In genomic region chr3:87563466-87563865, GRCm38 (mm10) we compare ENCODE assay signal across 10 mouse cellular contexts.
"Had no signal": no experiment of that assay in that cellular context is flagged by ENCODE, and none has a peak within 500 bp of the region (broad histone marks: within the 10 kb centered on the region; RNA-seq: fewer than 3 reads in every experiment).

No protein-coding gene starts in this region.

- H3K9ac ChIP-seq: kidney, embryonic 15.5 days; limb, embryonic 15.5 days; liver, embryonic 14.5 days; midbrain, embryonic 12.5 days had no signal

- H3K27me3 ChIP-seq: kidney, embryonic 15.5 days; limb, embryonic 15.5 days; midbrain, embryonic 12.5 days had no signal

- H3K36me3 ChIP-seq: kidney, embryonic 15.5 days; limb, embryonic 15.5 days; midbrain, embryonic 12.5 days had no signal

- H3K9me3 ChIP-seq: kidney, embryonic 15.5 days; limb, embryonic 15.5 days; midbrain, embryonic 12.5 days had no signal

- H3K27ac ChIP-seq: kidney, embryonic 15.5 days; limb, embryonic 15.5 days; liver, embryonic 14.5 days; midbrain, embryonic 12.5 days had no signal

- DNase-seq: kidney, adult 2 months; kidney, postnatal 14 days; layer of hippocampus, postnatal 36 days; lung, adult 18-20 months; right cerebral cortex, adult 18-20 months; right cerebral cortex, postnatal 25 days had no signal

- H3K4me3 ChIP-seq: kidney, embryonic 15.5 days; limb, embryonic 15.5 days; midbrain, embryonic 12.5 days had no signal
